Mouse (Mus musculus) embryonic facial prominence, embryonic 12.5 days (tissue): Measurements from ENCODE around the gene Atp2a3. TPM values are rescaled to one million over a fixed set of nuclear protein-coding genes. Genes with fewer than 3 reads are reported as not detected.

ENCODE experiments used
- ATAC-seq: fragments of 200-750 bp; cut with Nextera tagmentation; 2 replicates; pipeline ENCODE4 v1.8.0; 2017; ENCODE audit not compliant: insufficient number of reproducible peaks, insufficient read depth, low FRiP score, low TSS enrichment
- H3K27ac ChIP-seq: fragments of 300-500 bp; sonication (generic); 2 replicates; pipeline ENCODE4 v1.5.1; 2016; ENCODE audit warnings: mild to moderate bottlenecking
- H3K27me3 ChIP-seq: fragments of 300-500 bp; sonication (generic); 2 replicates; pipeline ENCODE4 v1.6.1; 2016; ENCODE audit warnings: mild to moderate bottlenecking, moderate library complexity
- H3K36me3 ChIP-seq: fragments of 300-500 bp; sonication (generic); 2 replicates; pipeline ENCODE4 v1.6.1; 2016; ENCODE audit warnings: mild to moderate bottlenecking
- H3K4me1 ChIP-seq: fragments of 300-500 bp; sonication (generic); 2 replicates; pipeline ENCODE4 v1.6.1; 2016
- H3K4me2 ChIP-seq: fragments of 300-500 bp; sonication (generic); replicated peaks from 2 replicates; pipeline ENCODE4 v1.6.1; 2016; ENCODE audit warnings: mild to moderate bottlenecking, moderate library complexity
- H3K4me3 ChIP-seq: fragments of 300-500 bp; sonication (generic); 2 replicates; pipeline ENCODE4 v1.5.1; 2016; ENCODE audit warnings: mild to moderate bottlenecking
- H3K9ac ChIP-seq: fragments of 300-500 bp; sonication (generic); 2 replicates; pipeline ENCODE4 v1.6.1; 2016; ENCODE audit warnings: mild to moderate bottlenecking, moderate library complexity
- H3K9me3 ChIP-seq: fragments of 300-500 bp; sonication (generic); 2 replicates; pipeline ENCODE4 v1.6.1; 2016; ENCODE audit warnings: mild to moderate bottlenecking, moderate library complexity
- WGBS: fragments of 180-500 bp; shearing (Covaris S2); methylation state at CpG from one replicate; pipeline ENCODE4 v1.1.7; 2016; 5-methylcytosine and 5-hydroxymethylcytosine counted together
- polyA plus RNA-seq: library from polyadenylated mRNA; unstranded; fragments of >200 nt; fragmentation: Nextera tagmentation; extraction: Ambion mirVana; gene quantifications from 2 replicates; pipeline ENCODE4 v1.2.1, GENCODE M21; 2016

Atp2a3 gene
- polyA plus RNA-seq, 1 experiment from 2014 or later, result 2.3 TPM

- Histone ChIP-seq H3K27ac (no peak overlapping the region), H3K4me3 (no peak overlapping the region), H3K27me3 (peaks cover 13% of the 10 kb centered on the region), H3K9ac (no peak overlapping the region), H3K4me1 (no peaks in the 10 kb centered on the region), H3K9me3 (no peaks in the 10 kb centered on the region), H3K36me3 (no peaks in the 10 kb centered on the region), H3K4me2 (no peak overlapping the region)
- no peak for ATAC-seq
- 53% methylated on average over 13 of the region's 13 CpGs for WGBS
Measured at GRCm38 (mm10) chr11:73009531-73010274, 48.7 kb downstream of the Atp2a3 start.

- no peaks in the 10 kb centered on the region for H3K9me3 ChIP-seq
- no peak overlapping the region for H3K4me2 ChIP-seq
- no peak overlapping the region for H3K27ac ChIP-seq
- peaks cover 24% of the 10 kb centered on the region for H3K27me3 ChIP-seq
- no peaks in the 10 kb centered on the region for H3K36me3 ChIP-seq
- no peak overlapping the region for H3K4me3 ChIP-seq
- H3K9ac ChIP-seq, result no peak overlapping the region
- ATAC-seq, result no peak
- H3K4me1 ChIP-seq, result no peaks in the 10 kb centered on the region
- 69% methylated on average over 5 of the region's 5 CpGs for WGBS
Measured at GRCm38 (mm10) chr11:73013981-73014380, 53.0 kb downstream of the Atp2a3 start.

GRCm38 (mm10) chr11:73014831-73015344 is 53.9 kb downstream of the Atp2a3 start:
- Histone ChIP-seq H3K36me3 (no peaks in the 10 kb centered on the region), H3K4me2 (no peak overlapping the region), H3K9me3 (no peaks in the 10 kb centered on the region), H3K4me3 (no peak overlapping the region), H3K27ac (no peak overlapping the region), H3K27me3 (peaks cover 23% of the 10 kb centered on the region), H3K4me1 (peaks cover 5% of the 10 kb centered on the region), H3K9ac (no peak overlapping the region)
- no peak for ATAC-seq
- WGBS, result 85% methylated on average over 4 of the region's 4 CpGs

DNA sequence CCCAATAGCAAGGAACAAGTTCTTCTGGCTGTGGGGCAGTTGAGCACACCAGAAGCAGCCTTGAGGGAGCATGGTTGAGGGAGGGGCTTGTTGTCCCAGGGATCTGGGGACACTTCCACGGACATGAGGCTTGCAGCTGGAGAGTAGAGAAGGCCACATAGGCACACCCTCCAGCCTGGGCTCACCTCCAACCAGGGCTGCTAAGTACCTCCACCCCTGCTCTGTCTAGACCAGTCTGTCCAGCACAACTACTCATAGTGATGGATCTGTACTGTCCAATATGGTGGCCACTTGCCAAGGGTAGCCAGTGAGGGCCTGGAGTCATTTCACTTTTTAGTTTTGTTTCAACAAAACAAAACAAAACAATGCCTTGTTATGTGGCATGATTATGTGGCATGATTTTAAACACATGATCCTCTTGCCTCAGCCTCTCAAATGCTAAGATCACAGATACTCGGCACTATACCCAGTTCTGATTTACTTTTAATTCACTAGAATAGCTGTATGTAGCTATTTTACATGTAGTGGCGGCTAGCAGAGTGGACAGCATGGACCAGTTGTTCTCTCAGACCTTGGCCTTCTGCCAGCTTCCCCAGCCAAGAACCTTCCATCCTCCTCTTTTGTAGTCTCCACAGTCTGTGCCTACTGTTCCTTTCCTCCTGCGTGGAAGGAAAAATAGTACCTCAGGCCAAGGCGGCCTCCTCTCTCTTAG is 54.6 kb downstream of the Atp2a3 start:
- WGBS, result 78% methylated on average over 5 of the region's 5 CpGs
- no peak overlapping the region for H3K4me3 ChIP-seq
- peaks cover 27% of the 10 kb centered on the region for H3K27me3 ChIP-seq
- no peaks in the 10 kb centered on the region for H3K36me3 ChIP-seq
- H3K27ac ChIP-seq, result no peak overlapping the region
- no peak for ATAC-seq
- no peak overlapping the region for H3K4me2 ChIP-seq
- H3K9ac ChIP-seq, result no peak overlapping the region
- H3K9me3 ChIP-seq, result no peaks in the 10 kb centered on the region
- H3K4me1 ChIP-seq, result peaks cover 8% of the 10 kb centered on the region

GRCm38 (mm10) chr11:73016103-73016420 is 55.1 kb downstream of the Atp2a3 start:
- Histone ChIP-seq H3K36me3 (no peaks in the 10 kb centered on the region), H3K27me3 (peaks cover 32% of the 10 kb centered on the region), H3K4me1 (peaks cover 8% of the 10 kb centered on the region), H3K27ac (no peak overlapping the region), H3K9me3 (no peaks in the 10 kb centered on the region), H3K4me2 (no peak overlapping the region), H3K9ac (no peak overlapping the region), H3K4me3 (no peak overlapping the region)
- no peak for ATAC-seq
- WGBS, result 69% methylated on average over 6 of the region's 6 CpGs

GRCm38 (mm10) chr11:73018471-73019146 is 57.6 kb downstream of the Atp2a3 start, which contains the start of gene Camkk1:
Camkk1 (plus strand) TSS chr11:73019008.
- H3K4me3 ChIP-seq, result peak within 1 kb of the TSS; percentile 66
- ATAC-seq, result peak; percentile 92
- peaks cover 41% of the 10 kb centered on the region for H3K27me3 ChIP-seq
- no peak within 1 kb of the TSS for H3K27ac ChIP-seq
- H3K4me1 ChIP-seq, result peaks cover 12% of the 10 kb centered on the region
- H3K9me3 ChIP-seq, result no peaks in the 10 kb centered on the region
- H3K4me2 ChIP-seq, result peak within 1 kb of the TSS; percentile 97
- peak within 1 kb of the TSS; percentile 63 for H3K9ac ChIP-seq
- WGBS, result under 1% methylated on average over 57 of the region's 57 CpGs
- no peaks in the 10 kb centered on the region for H3K36me3 ChIP-seq

DNA sequence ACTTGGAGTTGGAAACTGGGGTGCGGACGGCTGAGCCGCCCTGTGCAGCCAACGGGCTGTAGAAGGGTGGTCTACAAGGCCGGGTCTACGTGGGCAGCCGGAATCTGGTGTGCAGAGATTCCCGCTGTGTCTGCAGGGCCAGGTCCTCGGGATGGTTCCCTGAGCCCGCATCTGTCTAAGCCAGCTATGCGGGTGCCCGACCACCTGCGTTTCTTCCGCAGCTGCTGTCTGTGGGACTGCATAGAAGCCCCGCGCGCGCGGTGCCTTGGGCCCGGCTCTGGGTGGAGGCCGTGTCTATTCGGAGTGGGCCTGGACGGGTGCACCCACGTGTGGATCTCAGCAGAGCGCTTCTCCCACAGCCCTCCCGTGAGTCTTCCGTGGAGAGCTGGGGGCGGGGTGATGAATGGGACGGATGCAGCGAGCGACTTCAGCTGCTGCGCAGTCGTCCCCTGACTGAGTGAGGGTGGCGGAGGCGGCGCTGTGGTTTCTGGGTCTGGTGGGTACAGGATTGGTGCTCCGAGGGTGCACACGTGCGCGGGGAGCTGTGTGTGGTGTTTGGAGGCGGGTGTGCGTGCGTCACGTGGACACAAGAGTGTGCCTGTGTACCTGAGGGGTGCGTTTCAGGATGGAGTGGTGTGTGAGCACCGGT is 58.3 kb downstream of the Atp2a3 start:
- H3K4me3 ChIP-seq, result peak overlapping the region; percentile 66
- no peaks in the 10 kb centered on the region for H3K36me3 ChIP-seq
- peak overlapping the region; percentile 63 for H3K9ac ChIP-seq
- ATAC-seq, result peak; percentile 32
- H3K27ac ChIP-seq, result no peak overlapping the region
- peaks cover 41% of the 10 kb centered on the region for H3K27me3 ChIP-seq
- peaks cover 17% of the 10 kb centered on the region for H3K4me1 ChIP-seq
- no peaks in the 10 kb centered on the region for H3K9me3 ChIP-seq
- WGBS, result 2% methylated on average over 46 of the region's 46 CpGs
- peak overlapping the region; percentile 97 for H3K4me2 ChIP-seq

DNA sequence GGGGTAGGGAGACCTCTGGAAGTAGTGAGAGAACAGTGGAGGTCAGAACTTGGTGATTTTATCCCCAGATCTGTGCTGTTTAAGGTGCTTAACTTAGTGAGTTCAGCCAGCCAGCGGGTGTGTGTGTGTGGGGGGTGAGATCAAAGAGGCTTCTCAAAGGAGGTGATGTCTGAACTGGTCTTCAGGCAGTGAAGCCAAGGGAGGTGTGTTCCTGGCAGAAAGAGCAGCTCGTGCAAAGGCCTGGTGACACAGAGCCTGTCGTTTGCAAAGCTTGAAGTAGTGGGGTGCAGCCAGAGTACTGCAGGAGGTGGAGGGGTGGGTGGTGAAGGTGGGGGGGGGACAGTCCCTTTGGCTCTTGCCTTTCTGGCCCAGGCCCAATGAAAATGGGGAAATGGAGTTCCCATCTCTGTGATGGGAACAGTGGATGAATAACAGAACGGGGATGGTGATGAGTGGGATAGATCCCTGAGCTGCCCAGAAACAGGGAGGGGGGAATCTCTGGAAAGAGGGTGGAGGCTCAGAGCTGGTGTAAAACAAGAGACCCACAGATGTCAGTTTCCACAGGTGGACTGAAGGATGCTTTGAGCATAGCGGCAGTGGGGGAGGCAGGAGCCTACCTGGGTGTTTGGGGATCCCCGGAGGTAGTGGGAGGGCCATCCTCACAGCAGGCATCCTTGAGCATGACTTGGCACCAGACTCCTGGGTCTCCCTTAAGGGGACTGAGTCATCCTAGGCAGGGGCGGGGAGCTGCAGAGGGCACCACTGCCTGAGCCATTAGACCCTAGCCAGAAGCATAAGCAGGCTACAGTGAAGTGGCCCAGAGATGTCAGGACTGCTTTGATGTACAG is 60.2 kb downstream of the Atp2a3 start:
- 59% methylated on average over 7 of the region's 7 CpGs for WGBS
- no peak for ATAC-seq
- no peak overlapping the region for H3K9ac ChIP-seq
- no peak overlapping the region for H3K4me3 ChIP-seq
- H3K9me3 ChIP-seq, result no peaks in the 10 kb centered on the region
- peaks cover 25% of the 10 kb centered on the region for H3K4me1 ChIP-seq
- no peak overlapping the region for H3K27ac ChIP-seq
- no peaks in the 10 kb centered on the region for H3K36me3 ChIP-seq
- H3K27me3 ChIP-seq, result peaks cover 34% of the 10 kb centered on the region
- H3K4me2 ChIP-seq, result no peak overlapping the region

DNA sequence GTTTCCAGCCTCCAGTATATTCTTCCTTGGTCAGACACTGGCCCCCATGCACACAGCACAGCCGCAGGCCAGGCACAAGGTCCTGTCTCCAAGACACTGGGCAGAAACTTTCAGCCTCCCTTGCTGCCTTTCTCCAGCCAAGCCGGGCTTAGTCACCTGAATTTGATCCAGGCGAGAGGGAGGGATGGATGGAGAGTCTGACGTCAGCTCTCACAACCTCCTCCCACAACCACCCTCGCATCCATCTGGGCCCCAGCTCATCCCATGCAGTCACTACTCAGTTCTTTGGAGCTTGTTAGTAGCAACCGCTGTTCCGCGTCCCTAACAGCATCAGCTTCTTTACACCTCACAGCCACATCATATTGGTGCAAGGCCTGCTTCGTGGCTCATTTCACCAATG is 62.1 kb downstream of the Atp2a3 start:
- H3K4me2 ChIP-seq, result no peak overlapping the region
- H3K36me3 ChIP-seq, result no peaks in the 10 kb centered on the region
- no peak overlapping the region for H3K4me3 ChIP-seq
- H3K4me1 ChIP-seq, result peaks cover 25% of the 10 kb centered on the region
- WGBS, result 43% methylated on average over 9 of the region's 9 CpGs
- no peak overlapping the region for H3K9ac ChIP-seq
- H3K9me3 ChIP-seq, result no peaks in the 10 kb centered on the region
- peaks cover 29% of the 10 kb centered on the region for H3K27me3 ChIP-seq
- ATAC-seq, result no peak
- H3K27ac ChIP-seq, result no peak overlapping the region

GRCm38 (mm10) chr11:73023827-73024226 is 62.9 kb downstream of the Atp2a3 start:
- WGBS, result 53% methylated on average over 4 of the region's 4 CpGs
- Histone ChIP-seq H3K9ac (no peak overlapping the region; the same call in 1 of the 2 replicates), H3K27ac (no peak overlapping the region), H3K27me3 (peaks cover 29% of the 10 kb centered on the region), H3K4me3 (no peak overlapping the region), H3K36me3 (no peaks in the 10 kb centered on the region), H3K4me2 (no peak overlapping the region), H3K4me1 (peaks cover 25% of the 10 kb centered on the region), H3K9me3 (no peaks in the 10 kb centered on the region)
- no peak for ATAC-seq
